Mouse (Mus musculus) liver, adult 2 months (tissue): Measurements from ENCODE around the gene Tmem208. TPM values are rescaled to one million over a fixed set of nuclear protein-coding genes. Genes with fewer than 3 reads are reported as not detected.

Source experiments
- DNase-seq: peaks from one replicate; pipeline ENCODE4 v3.0.0-alpha.2; 2011; ENCODE audit warnings: low read depth, low spot score; ENCODE audit errors: extremely low read depth
- H3K27ac ChIP-seq: fragments of 200-500 bp; replicated peaks from 2 replicates; pipeline ENCODE4 v1.5.1; 2012; ENCODE audit warnings: low read depth, mild to moderate bottlenecking, control low read depth, inconsistent platforms, low read length; ENCODE audit not compliant: insufficient read depth
- H3K27me3 ChIP-seq: fragments of 200-500 bp; 2 replicates; pipeline ENCODE4 v1.6.1; 2012; ENCODE audit warnings: mild to moderate bottlenecking, moderate library complexity, low read length, inconsistent platforms; ENCODE audit not compliant: control insufficient read depth, insufficient read depth
- H3K36me3 ChIP-seq: fragments of 200-500 bp; 2 replicates; pipeline ENCODE4 v1.6.1; 2012; ENCODE audit warnings: low read length, inconsistent platforms; ENCODE audit not compliant: control insufficient read depth, insufficient read depth
- H3K4me1 ChIP-seq: fragments of 200-500 bp; 2 replicates; pipeline ENCODE4 v1.6.1; 2011; ENCODE audit warnings: low read length; ENCODE audit not compliant: control insufficient read depth, insufficient read depth
- H3K4me3 ChIP-seq: fragments of 200-500 bp; 2 replicates; pipeline ENCODE4 v1.5.1; 2011; ENCODE audit warnings: low read depth, mild to moderate bottlenecking, control low read depth, low read length, moderate library complexity; ENCODE audit not compliant: insufficient read depth
- H3K79me2 ChIP-seq: fragments of 200-500 bp; 2 replicates; pipeline ENCODE4 v1.6.1; 2012; ENCODE audit warnings: inconsistent platforms, mild to moderate bottlenecking, low read length, moderate library complexity; ENCODE audit not compliant: control insufficient read depth, insufficient read depth
- H3K9ac ChIP-seq: fragments of 200-500 bp; 2 replicates; pipeline ENCODE4 v1.6.1; 2012; ENCODE audit warnings: low read depth, mild to moderate bottlenecking, control low read depth, inconsistent platforms, low read length
- CTCF ChIP-seq: fragments of 200-500 bp; IDR thresholded peaks from 2 replicates; pipeline ENCODE4 v1.5.1; 2011; ENCODE audit warnings: low read depth, low read length, control low read depth
- POLR2A ChIP-seq: fragments of 200-500 bp; IDR thresholded peaks from 2 replicates; pipeline ENCODE4 v1.6.1; 2011; ENCODE audit warnings: low read length, control low read depth; ENCODE audit not compliant: insufficient read depth; ENCODE audit errors: extremely low read depth
- WGBS: fragments of 180-500 bp; shearing (Covaris S2); methylation state at CpG from one replicate; pipeline ENCODE4 v1.1.7; 2018; 5-methylcytosine and 5-hydroxymethylcytosine counted together
- polyA plus RNA-seq: library from polyadenylated mRNA; depleted of rRNA; stranded (reverse); fragments of >200 nt; gene quantifications from 2 replicates; pipeline ENCODE4 v1.2.3, GENCODE M21; 2012
- total RNA-seq: library from RNA; depleted of rRNA; stranded (reverse); fragments of >200 nt; gene quantifications from 2 replicates; pipeline ENCODE4 v1.2.3, GENCODE M21; 2014

The Tmem208 gene
- total and polyA plus RNA-seq, 2 experiments, result 90.9 to 104 TPM

DNA sequence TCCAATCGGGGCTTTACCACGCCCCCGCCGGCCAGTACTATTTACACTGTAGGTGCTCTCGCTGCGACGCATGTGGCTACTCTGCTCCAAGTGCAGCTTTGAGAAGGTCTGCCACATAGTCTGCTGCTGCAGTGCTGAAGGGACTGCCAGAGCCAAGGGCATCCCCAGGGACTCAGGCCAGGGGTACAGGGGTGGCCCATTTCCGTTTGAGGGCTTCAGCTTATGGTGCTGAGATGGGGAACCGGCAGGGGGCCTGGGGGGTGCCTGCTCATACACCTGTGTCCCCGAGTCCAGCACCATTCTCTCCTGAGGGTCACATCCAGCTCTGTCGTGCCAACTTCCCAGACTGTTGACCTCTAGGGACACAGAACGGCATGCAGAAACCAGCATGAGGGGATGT is 40.6 kb upstream of the Tmem208 start:
- no peak for DNase-seq
- TF ChIP-seq CTCF, result no peak
- TF ChIP-seq POLR2A, result no peak
- no peaks in the 10 kb centered on the region for H3K79me2 ChIP-seq
- 38% methylated on average over 12 of the region's 12 CpGs for WGBS
- no peaks in the 10 kb centered on the region for H3K27me3 ChIP-seq
- no peaks in the 10 kb centered on the region for H3K36me3 ChIP-seq
- no peak overlapping the region for H3K4me3 ChIP-seq
- no peak overlapping the region for H3K27ac ChIP-seq
- H3K9ac ChIP-seq, result no peak overlapping the region
- peaks cover 9% of the 10 kb centered on the region for H3K4me1 ChIP-seq

DNA sequence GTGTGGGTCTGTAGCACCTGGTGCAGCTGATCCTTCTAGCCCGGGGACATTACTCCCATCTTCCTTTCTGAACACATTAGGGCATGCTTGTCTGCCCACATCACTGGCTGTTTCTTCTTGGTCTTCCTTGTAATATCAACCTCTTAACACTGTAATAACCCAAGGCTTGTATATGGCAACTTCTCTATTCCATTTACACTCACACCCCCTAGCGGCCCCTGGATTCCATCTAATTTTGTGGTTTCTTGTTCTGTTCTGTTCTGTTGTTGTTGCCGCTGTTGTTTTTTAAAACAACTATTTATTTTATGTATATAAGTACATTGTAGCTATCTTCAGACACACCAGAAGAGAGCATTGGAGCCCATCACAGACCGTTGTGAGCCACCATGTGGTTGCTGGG is 39.2 kb upstream of the Tmem208 start:
- no peaks in the 10 kb centered on the region for H3K27me3 ChIP-seq
- H3K4me1 ChIP-seq, result peaks cover 10% of the 10 kb centered on the region
- 87% methylated on average over 4 of the region's 4 CpGs for WGBS
- H3K9ac ChIP-seq, result no peak overlapping the region
- no peaks in the 10 kb centered on the region for H3K36me3 ChIP-seq
- DNase-seq, result no peak
- H3K79me2 ChIP-seq, result no peaks in the 10 kb centered on the region
- H3K27ac ChIP-seq, result no peak overlapping the region
- H3K4me3 ChIP-seq, result no peak overlapping the region
- no peak for TF ChIP-seq POLR2A
- no peak for TF ChIP-seq CTCF

DNA sequence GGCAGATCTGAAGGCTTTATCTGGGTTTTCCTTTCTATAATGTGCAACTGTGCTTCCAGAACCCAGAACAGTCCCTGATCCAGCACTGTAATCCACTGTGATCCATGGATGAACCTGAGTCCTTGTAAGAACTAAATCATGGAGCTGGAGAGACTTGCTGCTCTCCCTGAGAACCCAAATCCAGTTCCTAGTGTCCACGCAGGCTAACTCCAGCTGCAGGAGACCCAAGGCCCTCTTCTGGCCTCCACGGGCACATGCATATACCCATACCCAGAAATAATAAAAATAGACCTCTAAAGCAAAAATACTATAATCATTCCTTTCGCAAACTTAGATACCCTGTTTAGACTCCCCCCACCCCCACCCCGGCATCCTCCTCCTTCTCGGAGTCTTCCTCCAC is 37.9 kb upstream of the Tmem208 start:
- Histone ChIP-seq H3K4me1 (peaks cover 8% of the 10 kb centered on the region; the same call in 1 of the 2 replicates), H3K9ac (no peak overlapping the region), H3K4me3 (no peak overlapping the region), H3K27ac (no peak overlapping the region), H3K79me2 (no peaks in the 10 kb centered on the region), H3K36me3 (no peaks in the 10 kb centered on the region), H3K27me3 (no peaks in the 10 kb centered on the region)
- no peak for TF ChIP-seq POLR2A
- no peak for TF ChIP-seq CTCF
- no peak for DNase-seq
- 97% methylated on average over 5 of the region's 5 CpGs for WGBS

DNA sequence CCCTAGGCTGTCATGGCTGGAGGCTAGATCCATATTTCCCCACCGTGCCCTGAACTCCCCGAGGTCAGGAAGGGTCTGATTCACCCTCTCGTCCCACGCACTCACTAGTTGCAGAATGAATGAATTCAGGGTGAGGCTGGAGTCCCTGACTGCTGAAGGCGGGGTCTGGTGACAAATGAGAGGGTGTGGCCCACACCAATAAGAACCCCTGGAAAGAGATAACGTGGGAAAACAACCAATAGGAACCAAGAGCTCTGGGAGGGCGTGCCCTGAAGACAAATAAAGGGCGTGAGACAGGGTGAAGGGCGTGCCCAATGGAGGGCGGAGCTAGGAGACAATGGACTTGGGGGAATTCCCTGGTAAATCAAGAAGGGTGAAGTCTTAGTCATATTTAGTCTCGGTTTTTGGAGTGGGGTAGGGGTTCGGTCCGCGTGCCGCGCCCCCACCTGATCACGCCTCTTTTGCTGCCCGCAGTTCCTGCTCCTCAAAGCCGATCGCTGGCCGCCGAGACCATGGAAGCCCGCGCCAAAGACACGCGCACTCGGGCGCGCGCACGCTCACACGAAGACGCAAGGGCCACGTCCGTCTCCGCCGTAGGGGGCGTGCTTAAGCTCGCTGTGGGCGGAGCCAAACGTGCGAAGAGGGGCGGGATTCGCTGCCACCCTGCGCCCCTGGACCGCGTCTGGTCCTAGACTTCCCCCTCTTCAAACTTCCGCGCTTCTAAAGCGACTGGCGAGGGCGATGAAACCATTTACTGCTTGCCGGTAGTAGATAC is 37.0 kb upstream of the Tmem208 start:
- peak; percentile 79 for DNase-seq
- Histone ChIP-seq H3K4me1 (peaks cover 8% of the 10 kb centered on the region; the same call in 1 of the 2 replicates), H3K79me2 (no peaks in the 10 kb centered on the region), H3K27me3 (no peaks in the 10 kb centered on the region), H3K36me3 (no peaks in the 10 kb centered on the region), H3K9ac (peak overlapping the region; percentile 63), H3K4me3 (peak overlapping the region; percentile 77), H3K27ac (no peak overlapping the region)
- TF ChIP-seq POLR2A (no peak), CTCF (no peak)
- WGBS, result 8% methylated on average over 53 of the region's 53 CpGs

GRCm38 (mm10) chr8:105289805-105290460 is 36.2 kb upstream of the Tmem208 start, which contains the start of gene 4931428F04Rik:
Gene 4931428F04Rik (minus strand): TSS chr8:105289864.
- H3K9ac ChIP-seq, result peak within 1 kb of the TSS; percentile 63
- TF ChIP-seq POLR2A, result no peak
- peak; percentile 64 for TF ChIP-seq CTCF
- DNase-seq, result no peak
- WGBS, result 12% methylated on average over 43 of the region's 43 CpGs
- no peaks in the 10 kb centered on the region for H3K79me2 ChIP-seq
- H3K36me3 ChIP-seq, result no peaks in the 10 kb centered on the region
- H3K4me1 ChIP-seq, result peaks cover 8% of the 10 kb centered on the region; the same call in 1 of the 2 replicates
- peak within 1 kb of the TSS; percentile 77 for H3K4me3 ChIP-seq
- H3K27me3 ChIP-seq, result no peaks in the 10 kb centered on the region
- H3K27ac ChIP-seq, result no peak within 1 kb of the TSS
